Mouse (Mus musculus) hindbrain, embryonic 12.5 days (tissue): Measurements from ENCODE around the gene Klk12. TPM values are rescaled to one million over a fixed set of nuclear protein-coding genes. Genes with fewer than 3 reads are reported as not detected.
A peak's percentile ranks its signal among the peaks of the same experiment; 100 is the strongest.

Source experiments
- ATAC-seq: fragments of 200-750 bp; cut with Nextera tagmentation; 2 replicates; pipeline ENCODE4 v1.8.0; 2017; ENCODE audit warnings: moderate TSS enrichment; ENCODE audit not compliant: low FRiP score
- H3K27ac ChIP-seq: fragments of 300-500 bp; sonication (generic); 2 replicates; pipeline ENCODE4 v1.5.1; 2016; ENCODE audit warnings: mild to moderate bottlenecking
- H3K27me3 ChIP-seq: fragments of 300-500 bp; sonication (generic); 2 replicates; pipeline ENCODE4 v1.6.1; 2016; ENCODE audit warnings: mild to moderate bottlenecking
- H3K36me3 ChIP-seq: fragments of 300-500 bp; sonication (generic); 2 replicates; pipeline ENCODE4 v1.6.1; 2016; ENCODE audit warnings: mild to moderate bottlenecking
- H3K4me1 ChIP-seq: fragments of 300-500 bp; sonication (generic); 2 replicates; pipeline ENCODE4 v1.6.1; 2016
- H3K4me2 ChIP-seq: fragments of 300-500 bp; sonication (generic); replicated peaks from 2 replicates; pipeline ENCODE4 v1.6.1; 2016; ENCODE audit warnings: mild to moderate bottlenecking
- H3K4me3 ChIP-seq: fragments of 300-500 bp; sonication (generic); 2 replicates; pipeline ENCODE4 v1.5.1; 2016; ENCODE audit warnings: mild to moderate bottlenecking
- H3K9ac ChIP-seq: fragments of 300-500 bp; sonication (generic); 2 replicates; pipeline ENCODE4 v1.6.1; 2016; ENCODE audit warnings: mild to moderate bottlenecking, moderate library complexity
- H3K9me3 ChIP-seq: fragments of 300-500 bp; sonication (generic); replicated peaks from 2 replicates; pipeline ENCODE4 v1.6.1; 2016; ENCODE audit warnings: mild to moderate bottlenecking
- WGBS: fragments of 180-500 bp; shearing (Covaris S2); methylation state at CpG from one replicate; pipeline ENCODE4 v1.1.7; 2016; 5-methylcytosine and 5-hydroxymethylcytosine counted together
- polyA plus RNA-seq: library from polyadenylated mRNA; unstranded; fragments of >200 nt; fragmentation: Nextera tagmentation; extraction: Ambion mirVana; gene quantifications from 2 replicates; pipeline ENCODE4 v1.2.1, GENCODE M21; 2016

The Klk12 gene
- not detected in 2 replicates for polyA plus RNA-seq

DNA sequence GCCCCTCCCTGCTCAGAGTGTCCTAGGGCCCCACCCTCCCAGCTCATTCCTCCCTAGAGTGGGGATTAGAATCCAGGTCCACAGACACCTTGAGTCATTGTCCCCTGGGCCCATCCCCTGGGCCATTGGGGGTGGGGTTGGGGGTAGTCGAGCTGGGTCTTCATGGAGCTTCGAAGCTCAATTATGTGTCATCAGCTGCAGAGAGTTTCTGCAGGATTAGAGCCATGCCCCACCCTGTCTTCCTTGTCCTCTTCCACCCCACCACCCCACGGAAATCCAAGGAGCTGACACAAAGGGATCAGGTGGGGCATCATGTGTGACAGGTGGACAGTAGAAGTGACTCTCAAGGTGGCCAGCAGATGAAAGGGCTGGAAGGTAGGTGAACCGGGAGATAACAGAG is at the start of gene Klk12:
Gene Klk12, plus strand, starts transcription at position 301 of the 400 bp plus-strand sequence.
- H3K9ac ChIP-seq, result no peak within 1 kb of the TSS
- no peaks in the 10 kb centered on the region for H3K9me3 ChIP-seq
- H3K4me1 ChIP-seq, result no peaks in the 10 kb centered on the region
- no peak within 1 kb of the TSS for H3K27ac ChIP-seq
- no peak for ATAC-seq
- no peak within 1 kb of the TSS for H3K4me3 ChIP-seq
- 76% methylated on average over 4 of the region's 4 CpGs for WGBS
- no peaks in the 10 kb centered on the region for H3K27me3 ChIP-seq
- no peaks in the 10 kb centered on the region for H3K36me3 ChIP-seq
- H3K4me2 ChIP-seq, result no peak within 1 kb of the TSS

DNA sequence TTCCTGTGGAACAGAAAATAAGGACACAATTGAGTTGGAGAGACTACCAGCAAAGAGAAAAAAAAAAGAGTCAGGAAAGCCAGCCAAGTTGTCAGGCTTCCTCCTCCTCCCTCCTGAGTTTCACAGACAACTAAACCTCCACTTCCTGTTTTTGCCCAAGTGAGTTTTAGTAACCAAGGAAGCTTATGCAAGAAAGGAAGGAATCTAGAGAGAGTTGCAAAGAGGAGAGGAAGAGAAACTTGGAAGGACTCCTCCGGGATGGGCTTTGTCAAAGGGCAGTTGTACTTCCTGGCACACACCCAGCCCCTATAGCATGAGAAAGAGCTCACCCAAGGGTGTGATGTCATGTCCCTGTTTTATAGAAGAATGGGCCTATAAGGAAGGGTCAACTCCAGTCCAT is 20.9 kb upstream of the Klk12 start:
- WGBS, result 63% methylated on average over 1 of the region's 1 CpGs

DNA sequence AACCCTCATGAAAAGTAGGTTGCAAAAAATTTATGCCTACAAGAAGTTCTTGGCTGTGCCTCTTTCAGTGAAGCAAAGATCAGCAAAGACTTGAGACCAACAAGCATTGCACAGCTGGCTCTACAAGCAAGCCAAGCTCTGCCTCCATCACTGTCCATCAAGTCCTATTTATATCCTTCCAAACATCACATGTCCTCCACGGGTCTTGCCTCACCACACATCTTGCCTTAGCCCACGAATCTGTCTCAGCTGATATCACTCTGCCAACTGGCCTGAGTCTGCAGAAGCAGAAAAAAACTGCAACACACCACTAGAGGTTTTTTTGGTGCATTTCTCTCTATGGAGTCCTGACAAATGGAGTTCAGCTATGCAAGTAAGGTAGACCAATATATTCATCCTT is 15.9 kb upstream of the Klk12 start:
- 77% methylated on average over 2 of the region's 2 CpGs for WGBS
- H3K9me3 ChIP-seq, result no peaks in the 10 kb centered on the region
- no peaks in the 10 kb centered on the region for H3K4me1 ChIP-seq
- no peak overlapping the region for H3K27ac ChIP-seq
- H3K36me3 ChIP-seq, result no peaks in the 10 kb centered on the region
- no peak for ATAC-seq
- no peak overlapping the region for H3K4me2 ChIP-seq
- H3K4me3 ChIP-seq, result no peak overlapping the region
- no peaks in the 10 kb centered on the region for H3K27me3 ChIP-seq
- H3K9ac ChIP-seq, result no peak overlapping the region

More for the DNA sequence above, 20.9 kb upstream of the Klk12 start:
- Histone ChIP-seq H3K36me3 (no peaks in the 10 kb centered on the region), H3K27me3 (no peaks in the 10 kb centered on the region), H3K4me3 (no peak overlapping the region), H3K9ac (no peak overlapping the region), H3K27ac (no peak overlapping the region), H3K9me3 (no peaks in the 10 kb centered on the region), H3K4me1 (no peaks in the 10 kb centered on the region), H3K4me2 (no peak overlapping the region)
- no peak for ATAC-seq

DNA sequence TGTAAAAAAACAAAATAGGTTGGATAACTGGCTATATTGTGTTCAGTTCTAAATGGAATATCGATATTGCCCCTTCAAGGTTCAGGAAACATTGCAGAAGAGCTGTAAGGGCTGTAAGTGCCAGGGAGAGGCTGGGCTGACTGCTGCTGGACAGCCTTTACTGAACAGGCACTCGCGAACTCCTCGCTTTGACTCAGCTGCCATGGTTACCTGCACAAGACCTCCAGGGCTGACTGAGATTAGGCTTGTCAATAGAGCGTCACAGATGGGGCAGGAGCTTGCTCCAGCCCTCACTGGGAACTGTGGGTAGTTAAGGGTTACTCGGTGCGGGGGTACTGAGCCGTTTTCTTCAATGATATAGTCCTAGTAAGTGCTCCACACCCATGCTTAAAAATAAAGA is 2.2 kb upstream of the Klk12 start:
- 57% methylated on average over 8 of the region's 8 CpGs for WGBS
- Histone ChIP-seq H3K4me1 (no peaks in the 10 kb centered on the region), H3K4me2 (no peak overlapping the region), H3K9me3 (no peaks in the 10 kb centered on the region), H3K4me3 (no peak overlapping the region), H3K36me3 (no peaks in the 10 kb centered on the region), H3K9ac (no peak overlapping the region), H3K27ac (no peak overlapping the region), H3K27me3 (no peaks in the 10 kb centered on the region)
- ATAC-seq, result no peak

DNA sequence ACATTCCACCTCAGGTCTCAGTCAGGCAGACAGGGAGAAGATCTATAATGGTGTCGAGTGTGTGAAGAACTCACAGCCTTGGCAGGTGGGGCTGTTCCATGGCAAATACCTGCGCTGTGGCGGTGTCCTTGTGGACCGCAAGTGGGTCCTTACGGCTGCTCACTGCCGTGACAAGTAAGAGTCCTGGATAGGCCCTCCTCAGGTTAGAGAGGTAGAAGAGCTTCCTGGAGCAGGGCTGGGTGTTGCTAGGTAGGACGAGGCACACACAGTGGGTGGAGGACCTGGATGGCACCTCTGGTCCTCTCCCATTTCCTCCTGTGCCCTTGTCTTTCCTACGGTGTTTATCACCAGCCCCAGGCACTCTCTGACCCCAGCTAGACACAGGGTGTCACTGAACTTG is 939 bp downstream of the Klk12 start:
- Histone ChIP-seq H3K27me3 (no peaks in the 10 kb centered on the region), H3K9me3 (no peaks in the 10 kb centered on the region), H3K9ac (no peak overlapping the region), H3K4me1 (no peaks in the 10 kb centered on the region), H3K27ac (no peak overlapping the region), H3K36me3 (no peaks in the 10 kb centered on the region), H3K4me3 (no peak overlapping the region), H3K4me2 (no peak overlapping the region)
- WGBS, result 89% methylated on average over 8 of the region's 8 CpGs
- ATAC-seq, result no peak

DNA sequence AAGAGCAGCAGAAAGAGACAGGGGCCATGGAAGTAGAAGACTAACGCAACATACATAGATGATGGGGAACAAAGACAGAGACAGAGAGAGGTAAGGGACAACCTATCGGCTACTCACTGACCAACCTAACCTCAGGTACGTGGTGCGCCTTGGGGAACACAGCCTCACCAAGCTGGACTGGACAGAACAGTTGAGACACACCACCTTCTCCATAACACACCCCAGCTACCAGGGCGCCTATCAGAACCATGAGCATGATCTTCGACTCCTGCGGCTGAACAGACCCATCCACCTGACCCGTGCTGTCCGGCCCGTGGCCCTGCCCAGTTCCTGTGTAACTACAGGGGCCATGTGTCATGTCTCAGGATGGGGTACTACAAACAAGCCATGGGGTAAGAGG is 2.0 kb downstream of the Klk12 start:
- no peak overlapping the region for H3K4me2 ChIP-seq
- H3K9ac ChIP-seq, result no peak overlapping the region
- H3K36me3 ChIP-seq, result no peaks in the 10 kb centered on the region
- 95% methylated on average over 10 of the region's 10 CpGs for WGBS
- H3K9me3 ChIP-seq, result no peaks in the 10 kb centered on the region
- H3K4me1 ChIP-seq, result no peaks in the 10 kb centered on the region
- no peaks in the 10 kb centered on the region for H3K27me3 ChIP-seq
- H3K4me3 ChIP-seq, result no peak overlapping the region
- no peak overlapping the region for H3K27ac ChIP-seq
- ATAC-seq, result no peak

DNA sequence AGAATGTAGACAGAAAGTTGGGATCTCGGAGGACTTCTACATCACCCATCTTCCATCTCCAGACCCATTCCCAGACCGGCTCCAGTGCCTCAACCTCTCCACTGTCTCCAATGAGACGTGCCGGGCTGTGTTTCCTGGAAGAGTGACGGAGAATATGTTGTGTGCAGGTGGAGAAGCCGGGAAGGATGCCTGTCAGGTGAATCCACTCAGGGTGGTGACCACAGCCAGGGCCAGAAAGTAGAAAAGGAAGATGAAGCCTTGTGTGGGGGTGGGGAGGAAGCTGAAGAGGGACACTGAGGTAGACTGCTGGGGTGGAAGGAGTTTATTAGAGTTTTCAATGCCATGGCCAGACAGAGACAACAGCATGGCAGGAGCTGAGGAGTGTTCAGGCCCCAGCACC is 3.2 kb downstream of the Klk12 start:
- Histone ChIP-seq H3K4me2 (no peak overlapping the region), H3K27ac (no peak overlapping the region), H3K9ac (no peak overlapping the region), H3K36me3 (no peaks in the 10 kb centered on the region), H3K4me3 (no peak overlapping the region), H3K27me3 (no peaks in the 10 kb centered on the region), H3K9me3 (no peaks in the 10 kb centered on the region), H3K4me1 (no peaks in the 10 kb centered on the region)
- 94% methylated on average over 6 of the region's 6 CpGs for WGBS
- no peak for ATAC-seq

DNA sequence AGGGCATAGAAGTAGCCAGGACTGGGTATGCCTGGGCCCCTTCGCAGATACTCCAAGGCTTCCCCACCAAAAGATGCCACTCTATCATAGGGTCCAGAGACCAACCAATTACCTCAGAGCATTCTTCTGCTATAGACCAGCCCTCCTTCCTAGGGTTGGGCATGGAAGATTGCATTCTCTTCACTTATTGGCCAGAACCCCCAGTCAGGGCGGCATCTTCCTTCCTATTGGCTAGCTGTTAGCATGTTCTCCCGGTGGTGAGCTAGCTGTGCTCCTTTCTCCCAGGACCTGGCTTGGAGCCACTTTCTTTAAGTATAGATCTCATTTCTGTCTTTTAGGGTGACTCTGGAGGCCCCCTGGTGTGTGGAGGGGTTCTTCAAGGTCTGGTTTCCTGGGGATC is 4.2 kb downstream of the Klk12 start:
- 88% methylated on average over 3 of the region's 3 CpGs for WGBS
- Histone ChIP-seq H3K4me3 (no peak overlapping the region), H3K9ac (no peak overlapping the region), H3K4me2 (no peak overlapping the region), H3K27ac (no peak overlapping the region), H3K4me1 (no peaks in the 10 kb centered on the region), H3K36me3 (no peaks in the 10 kb centered on the region), H3K27me3 (no peaks in the 10 kb centered on the region), H3K9me3 (no peaks in the 10 kb centered on the region)
- ATAC-seq, result no peak

DNA sequence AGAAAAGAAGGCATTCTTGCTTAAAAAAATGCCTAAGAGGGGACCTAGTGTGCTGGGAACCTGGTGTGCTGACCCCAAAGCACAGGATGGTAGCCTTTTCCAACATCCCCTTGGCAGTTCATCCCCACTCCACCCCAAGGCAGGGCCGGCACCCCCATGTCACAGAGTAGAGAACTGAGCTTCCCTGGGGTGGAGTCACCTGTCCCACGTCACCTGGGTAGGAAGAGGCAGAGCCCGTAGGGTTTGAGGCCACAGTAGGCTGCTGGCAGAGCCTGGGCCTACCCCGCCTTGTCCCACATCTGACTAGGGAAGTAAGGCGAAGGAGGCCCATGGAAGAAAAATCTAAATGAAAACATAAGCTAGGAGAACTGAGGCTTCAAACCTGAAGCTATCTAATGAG is 5.7 kb downstream of the Klk12 start, which contains the start of gene Klk11:
Gene Klk11, plus strand, starts transcription at position 241 of the 400 bp plus-strand sequence.
- no peak for ATAC-seq
- 90% methylated on average over 5 of the region's 5 CpGs for WGBS

DNA sequence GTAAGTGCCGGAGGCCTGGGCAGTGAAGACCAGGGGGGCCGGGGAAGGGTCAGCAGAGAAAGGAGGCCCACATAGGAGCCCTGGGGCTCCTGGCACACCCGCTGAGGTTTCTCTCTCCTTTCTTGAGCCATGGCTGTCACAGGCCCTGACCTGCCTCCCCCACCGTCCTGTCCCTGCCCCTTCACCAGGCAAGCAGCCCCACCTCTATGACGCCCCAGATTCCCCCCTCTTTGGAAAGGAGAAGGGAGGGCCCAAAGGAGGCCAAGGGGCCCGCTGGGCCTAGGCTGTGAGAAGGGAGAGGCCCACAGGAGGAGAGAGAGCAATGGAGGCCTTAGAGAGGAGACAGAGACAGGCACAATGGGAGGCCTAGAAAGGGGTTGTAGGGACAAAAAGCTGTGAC is 6.1 kb downstream of the Klk12 start:
- no peaks in the 10 kb centered on the region for H3K4me1 ChIP-seq
- no peak overlapping the region for H3K9ac ChIP-seq
- no peak overlapping the region for H3K27ac ChIP-seq
- H3K4me2 ChIP-seq, result no peak overlapping the region
- peak; percentile 47; the same call in 1 of the 2 replicates for ATAC-seq
- H3K4me3 ChIP-seq, result no peak overlapping the region
- no peaks in the 10 kb centered on the region for H3K36me3 ChIP-seq
- WGBS, result 37% methylated on average over 6 of the region's 6 CpGs
- H3K9me3 ChIP-seq, result no peaks in the 10 kb centered on the region
- no peaks in the 10 kb centered on the region for H3K27me3 ChIP-seq

More for the DNA sequence above, 5.7 kb downstream of the Klk12 start, which contains the start of gene Klk11:
- no peak within 1 kb of the TSS for H3K9ac ChIP-seq
- no peak within 1 kb of the TSS for H3K4me2 ChIP-seq
- H3K27ac ChIP-seq, result no peak within 1 kb of the TSS
- H3K27me3 ChIP-seq, result no peaks in the 10 kb centered on the region
- no peaks in the 10 kb centered on the region for H3K4me1 ChIP-seq
- no peak within 1 kb of the TSS for H3K4me3 ChIP-seq
- no peaks in the 10 kb centered on the region for H3K9me3 ChIP-seq
- no peaks in the 10 kb centered on the region for H3K36me3 ChIP-seq

DNA sequence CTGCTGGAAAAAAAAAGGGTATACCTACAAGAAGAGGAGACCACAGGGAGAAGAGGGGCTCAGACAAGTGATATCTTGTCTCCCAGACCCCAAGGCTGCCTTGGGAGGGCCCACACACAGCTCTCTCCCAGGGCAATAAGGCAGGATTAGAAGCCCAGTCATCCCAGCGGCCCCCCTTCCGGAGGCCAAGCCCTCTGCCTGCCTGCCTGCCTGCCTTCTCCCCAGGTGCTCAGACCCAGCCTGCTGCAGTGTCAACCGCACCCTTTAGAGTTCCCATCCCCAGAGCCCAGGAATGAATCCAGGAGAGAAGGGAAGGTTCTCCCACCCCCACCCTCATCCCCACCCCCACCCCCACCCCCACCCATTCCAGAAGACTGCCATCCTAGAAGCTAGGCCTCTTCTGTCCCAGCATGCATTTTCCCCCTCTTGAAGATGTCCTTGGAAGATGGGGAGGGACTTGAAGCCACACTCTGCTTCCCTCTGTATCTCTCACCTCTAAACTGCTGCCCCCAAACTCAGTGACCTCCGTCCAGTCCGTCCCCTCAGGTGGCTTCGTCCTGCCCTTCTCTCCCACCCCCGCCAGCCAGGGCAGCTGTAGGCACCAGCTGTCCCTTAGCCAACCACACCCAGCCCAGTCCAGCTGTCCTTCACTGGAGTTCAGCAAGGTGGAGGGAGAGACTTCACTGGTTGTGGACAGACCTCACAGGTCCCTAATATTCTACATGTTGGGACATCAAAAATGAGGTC is 6.8 kb downstream of the Klk12 start:
- WGBS, result 43% methylated on average over 7 of the region's 7 CpGs
- H3K4me3 ChIP-seq, result no peak overlapping the region

DNA sequence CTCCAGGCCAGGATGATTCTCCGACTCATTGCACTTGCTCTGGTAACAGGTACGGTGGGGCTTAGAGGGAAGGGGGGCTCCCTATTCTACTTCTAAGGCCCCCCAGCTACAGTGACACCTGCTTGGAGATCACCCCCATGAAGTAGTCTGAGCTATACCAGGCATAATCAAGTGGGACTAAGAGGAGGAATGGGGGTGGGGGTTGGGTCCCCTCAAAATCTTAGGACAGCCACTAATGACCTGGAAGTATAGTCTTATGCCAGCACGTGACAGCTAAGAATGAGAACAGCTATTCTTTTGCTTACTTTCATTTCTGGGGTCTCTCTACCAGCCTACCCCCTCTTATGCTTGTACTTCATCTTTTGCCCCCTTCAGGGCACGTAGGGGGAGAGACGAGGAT is 7.8 kb downstream of the Klk12 start:
- 87% methylated on average over 5 of the region's 5 CpGs for WGBS
- Histone ChIP-seq H3K4me3 (no peak overlapping the region), H3K4me2 (no peak overlapping the region), H3K9ac (no peak overlapping the region), H3K4me1 (no peaks in the 10 kb centered on the region), H3K9me3 (no peaks in the 10 kb centered on the region), H3K36me3 (no peaks in the 10 kb centered on the region), H3K27ac (no peak overlapping the region), H3K27me3 (no peaks in the 10 kb centered on the region; the same call in 1 of the 2 replicates)
- ATAC-seq, result no peak

More for the DNA sequence above, 6.8 kb downstream of the Klk12 start:
- no peak overlapping the region for H3K4me2 ChIP-seq
- H3K9me3 ChIP-seq, result no peaks in the 10 kb centered on the region
- no peak for ATAC-seq
- no peaks in the 10 kb centered on the region for H3K27me3 ChIP-seq
- H3K4me1 ChIP-seq, result no peaks in the 10 kb centered on the region
- H3K27ac ChIP-seq, result no peak overlapping the region
- H3K9ac ChIP-seq, result no peak overlapping the region
- no peaks in the 10 kb centered on the region for H3K36me3 ChIP-seq

DNA sequence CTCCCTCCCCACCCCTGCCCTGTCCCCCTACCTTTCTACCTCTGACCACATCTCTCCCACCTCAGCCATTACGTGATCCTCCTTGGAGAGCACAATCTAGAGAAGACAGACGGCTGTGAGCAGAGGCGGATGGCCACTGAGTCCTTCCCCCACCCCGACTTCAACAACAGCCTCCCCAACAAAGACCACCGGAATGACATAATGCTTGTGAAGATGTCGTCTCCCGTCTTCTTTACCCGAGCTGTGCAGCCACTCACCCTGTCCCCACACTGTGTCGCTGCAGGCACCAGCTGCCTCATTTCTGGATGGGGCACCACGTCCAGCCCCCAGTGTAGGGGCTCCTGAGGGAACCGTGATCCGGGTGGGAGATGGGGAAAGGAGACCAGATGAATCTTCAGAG is 8.7 kb downstream of the Klk12 start:
- no peak for ATAC-seq
- H3K4me2 ChIP-seq, result no peak overlapping the region
- H3K27ac ChIP-seq, result no peak overlapping the region
- no peaks in the 10 kb centered on the region; the same call in 1 of the 2 replicates for H3K27me3 ChIP-seq
- H3K36me3 ChIP-seq, result no peaks in the 10 kb centered on the region
- H3K4me3 ChIP-seq, result no peak overlapping the region
- H3K9ac ChIP-seq, result no peak overlapping the region
- 90% methylated on average over 12 of the region's 12 CpGs for WGBS
- H3K9me3 ChIP-seq, result no peaks in the 10 kb centered on the region
- H3K4me1 ChIP-seq, result peaks cover 2% of the 10 kb centered on the region; the same call in 1 of the 2 replicates
